17 mouse cellular contexts compared by ENCODE assay signal in genomic region chrX:152121687-152122086, GRCm38 (mm10). TPM values are rescaled to one million over a fixed set of nuclear protein-coding genes. Genes with fewer than 3 reads are reported as not detected.
DNase-seq lines count a peak whose midpoint lies in the region; TF ChIP-seq lines count a peak whose summit lies in the region.
"Had no signal": no experiment of that assay in that cellular context is flagged by ENCODE, and none has a peak within 500 bp of the region (broad histone marks: within the 10 kb centered on the region; RNA-seq: fewer than 3 reads in every experiment).

No protein-coding gene starts in this region.

- no peak for TF ChIP-seq RAD21 in CH12.LX (IDR thresholded peaks at IDR 0.05; ENCODE audit: low read depth, low read length)

- H3K4me2 ChIP-seq in CH12.LX (ENCODE audit: insufficient read depth, low read depth, poor library complexity, severe bottlenecking): no peak overlapping the region

- H3K27ac ChIP-seq in CH12.LX (ENCODE audit: insufficient read depth, low read depth): no peak overlapping the region
- H3K27ac ChIP-seq in thymus, adult 2 months (ENCODE audit: control insufficient read depth, insufficient read depth, low read length): no peak overlapping the region
- H3K27ac ChIP-seq in heart, embryonic 10.5 days: no peak overlapping the region

- H3K36me3 ChIP-seq in CH12.LX (replicated peaks in 1 of 2; ENCODE audit: control insufficient read depth in 1 of 2, insufficient read depth in 1 of 2, low read length in 1 of 2): no peaks in the 10 kb centered on the region
- no peaks in the 10 kb centered on the region for H3K36me3 ChIP-seq in splenic B cell, adult 2 months (ENCODE audit: control insufficient read depth, insufficient read depth, low read length, poor library complexity, severe bottlenecking)
- no peaks in the 10 kb centered on the region for H3K36me3 ChIP-seq in thymus, adult 2 months (ENCODE audit: control insufficient read depth, insufficient read depth, low read length)
- no peaks in the 10 kb centered on the region for H3K36me3 ChIP-seq in heart, embryonic 10.5 days
- H3K36me3 ChIP-seq: G1E had no signal

- no peak overlapping the region for H3K4me3 ChIP-seq in CH12.LX (replicated peaks in 1 of 3; ENCODE audit: low read depth in 2 of 3, low read length in 2 of 3, poor library complexity in 1 of 3)
- no peak overlapping the region for H3K4me3 ChIP-seq in thymus, adult 2 months (ENCODE audit: control insufficient read depth, insufficient read depth, low read length)
- no peak overlapping the region for H3K4me3 ChIP-seq in heart, embryonic 10.5 days

- no peaks in the 10 kb centered on the region for H3K79me2 ChIP-seq in CH12.LX (replicated peaks; ENCODE audit: control insufficient read depth, extremely low read depth, insufficient read depth, poor library complexity, severe bottlenecking)

- dilution Hi-C loops in CH12.LX (cut with MboI; ENCODE audit: extremely low pct_ligation_motif_present, extremely low pct_unique_long_range_greater_than_20kb, low sequenced_read_pairs): no loop called here

- no peaks in the 10 kb centered on the region for H3K9me3 ChIP-seq in CH12.LX (replicated peaks; ENCODE audit: low read length)
- H3K9me3 ChIP-seq in heart, embryonic 10.5 days: no peaks in the 10 kb centered on the region
- H3K9me3 ChIP-seq: G1E had no signal

- peaks cover 2 to 21% of the 10 kb centered on the region in 2 experiments; a peak in 2 of 4 replicates for H3K4me1 ChIP-seq in CH12.LX (ENCODE audit: control insufficient read depth in 1 of 2, insufficient read depth in 2 of 2)
- no peaks in the 10 kb centered on the region for H3K4me1 ChIP-seq in thymus, adult 2 months (replicated peaks; ENCODE audit: control insufficient read depth, insufficient read depth, low read length)
- H3K4me1 ChIP-seq in heart, embryonic 10.5 days: no peaks in the 10 kb centered on the region

- peak; percentile 48; the same call in 1 of the 2 replicates for TF ChIP-seq EP300 in CH12.LX (IDR thresholded peaks at IDR 0.05; ENCODE audit: low read length)

- H3K27me3 ChIP-seq in CH12.LX (replicated peaks): no peaks in the 10 kb centered on the region
- H3K27me3 ChIP-seq in splenic B cell, adult 2 months (ENCODE audit: control insufficient read depth, insufficient read depth, low read length, poor library complexity, severe bottlenecking): no peaks in the 10 kb centered on the region
- no peaks in the 10 kb centered on the region for H3K27me3 ChIP-seq in thymus, adult 2 months (ENCODE audit: control insufficient read depth, insufficient read depth, low read length)
- H3K27me3 ChIP-seq in heart, embryonic 10.5 days (ENCODE audit: insufficient read depth, poor library complexity, severe bottlenecking): peaks cover 47% of the 10 kb centered on the region; the same call in 1 of the 2 replicates

- TF ChIP-seq CTCF in CH12.LX (conservative IDR thresholded peaks at IDR 0.05 in 1 of 2, IDR thresholded peaks at IDR 0.05 in 1 of 2; ENCODE audit: low read depth in 2 of 2, low read length in 2 of 2): no peak
- TF ChIP-seq CTCF in thymus, adult 2 months (IDR thresholded peaks at IDR 0.05; ENCODE audit: borderline replicate concordance, control insufficient read depth, extremely low read depth, insufficient read depth, low read length, poor library complexity): no peak

- H3K9ac ChIP-seq in CH12.LX (ENCODE audit: insufficient read depth, low read depth): no peak overlapping the region

- TF ChIP-seq POLR2A in CH12.LX (IDR thresholded peaks at IDR 0.05; ENCODE audit: low read depth, low read length): no peak
- no peak for TF ChIP-seq POLR2A in thymus, adult 2 months (IDR thresholded peaks at IDR 0.05; ENCODE audit: control insufficient read depth, extremely low read depth, insufficient read depth, low read length, poor library complexity)

- in situ Hi-C loops in CH12.LX (cut with MboI; ENCODE audit: low pct_ligation_motif_present, low pct_unique_long_range_greater_than_20kb, low sequenced_read_pairs): no loop called here

- DNase-seq in CH12.LX (ENCODE audit: extremely low read depth): peak; percentile 55
- peak; percentile 17 for DNase-seq in splenic B cell, adult 2 months (ENCODE audit: low read depth, low spot score)
- no peak for DNase-seq in thymus, adult 2 months
- DNase-seq in heart, embryonic 10.5 days (ENCODE audit: low spot score): no peak
- DNase-seq: adrenal gland, adult 2 months; adrenal gland, adult 8-10 months; adrenal gland, postnatal 10 days; adrenal gland, postnatal 14 days; adrenal gland, postnatal 25 days; adrenal gland, postnatal 36 days; B cell, adult 2 months; cerebellum, adult 11 months; cerebellum, adult 11-12 months; cerebellum, adult 18-20 months; cerebellum, adult 2 months had no signal

- 79% methylated on average over 1 of the region's 1 CpGs for WGBS in thymus, adult 2 months
- WGBS in heart, embryonic 10.5 days: 76% methylated on average over 1 of the region's 1 CpGs

TF ChIP-seq in CH12.LX, 34 proteins besides CTCF, POLR2A, EP300 and RAD21:
- no peak for TF ChIP-seq ZNF384 (IDR thresholded peaks at IDR 0.05; ENCODE audit: low read depth, low read length)
- TF ChIP-seq CHD2 (IDR thresholded peaks at IDR 0.05; ENCODE audit: low read length): no peak
- TF ChIP-seq CHD1 (IDR thresholded peaks at IDR 0.05; ENCODE audit: low read depth, low read length): no peak
- TF ChIP-seq SIN3A (IDR thresholded peaks at IDR 0.05; ENCODE audit: low read length): no peak
- 0 out of 2 replicates have a peak, but pooled peaks have one; percentile 63 for TF ChIP-seq TBP (conservative IDR thresholded peaks at IDR 0.05; ENCODE audit: low read depth, low read length)
- no peak for TF ChIP-seq KAT2A (IDR thresholded peaks at IDR 0.05; ENCODE audit: insufficient replicate concordance, low read length)
- TF ChIP-seq MEF2A (IDR thresholded peaks at IDR 0.05; ENCODE audit: borderline replicate concordance, low read depth, low read length): peak; percentile 15; the same call in 1 of the 2 replicates
- TF ChIP-seq MAZ (IDR thresholded peaks at IDR 0.05; ENCODE audit: low read depth, low read length): no peak
- no peak for TF ChIP-seq E2F4 (IDR thresholded peaks at IDR 0.05; ENCODE audit: insufficient replicate concordance, low read depth, low read length)
- TF ChIP-seq USF1 (IDR thresholded peaks at IDR 0.05; ENCODE audit: low read depth, low read length): no peak
- no peak for TF ChIP-seq ETS1 (conservative IDR thresholded peaks at IDR 0.05; ENCODE audit: low read depth, low read length)
- no peak for TF ChIP-seq SMC3 (IDR thresholded peaks at IDR 0.05; ENCODE audit: low read depth, low read length)
- TF ChIP-seq TCF12 (IDR thresholded peaks at IDR 0.05; ENCODE audit: low read depth, low read length): 0 out of 2 replicates have a peak, but pooled peaks have one; percentile 18
- no peak for TF ChIP-seq ZMIZ1 (IDR thresholded peaks at IDR 0.05; ENCODE audit: low read depth, low read length)

RNA-seq across cellular contexts. Expression of gene Iqsec2, which starts 22.4 kb away (rescaled TPM):
- total RNA-seq in CH12.LX (2012; rRNA removed) (1.2 and 1.8 TPM in 2 replicates), CH12.LX (2014; rRNA removed) (0.39 and 0.71 TPM in 2 replicates)
- polyA plus RNA-seq in CH12.LX (2012; ENCODE audit: insufficient read length, low read depth): 3.3 and 4.2 TPM in 2 replicates
- 6.0 and 9.7 TPM in 2 replicates for polyA plus RNA-seq in thymus, adult 2 months (2012; rRNA removed)
- polyA plus RNA-seq in heart, embryonic 10.5 days (2016; fragmentation: Nextera tagmentation; extraction: Ambion mirVana): 7.7 and 17.3 TPM in 2 replicates
- polyA plus RNA-seq: activated CD4-positive, CD25-positive, alpha-beta regulatory T cell, adult 4 months had no signal

Comparison
In these comparisons a context has a peak if more than half of its experiments do, and no peak if none do; other contexts are left out.
1. DNase-seq: peak in CH12.LX (single experiment) and splenic B cell, adult 2 months (single experiment); none in thymus, adult 2 months (single experiment) and heart, embryonic 10.5 days (single experiment).